Mouse (Mus musculus): ENCODE measurements around the gene Stambpl1. TPM values are rescaled to one million over a fixed set of nuclear protein-coding genes. Genes with fewer than 3 reads are reported as not detected.

Stambpl1 gene
- polyA plus RNA-seq, 1 experiment: 30.3 TPM

- TF ChIP-seq CTCF (IDR thresholded peaks at IDR 0.05; ENCODE audit: low read depth, low read length) (no peak), POLR2A (IDR thresholded peaks at IDR 0.05; ENCODE audit: borderline replicate concordance, low read depth, low read length) (no peak)
- Histone ChIP-seq H3K4me3 (ENCODE audit: insufficient read depth, low read length) (no peak overlapping the region), H3K27ac (ENCODE audit: insufficient read depth, low read depth, low read length) (no peak overlapping the region), H3K4me1 (ENCODE audit: control insufficient read depth, insufficient read depth, low read length) (peaks cover 38% of the 10 kb centered on the region)
Observed at GRCm38 (mm10) chr19:34210841-34211240, 18.8 kb downstream of the Stambpl1 start.

GRCm38 (mm10) chr19:34212489-34213250 lies 20.6 kb downstream of the Stambpl1 start:
- TF ChIP-seq CTCF (IDR thresholded peaks at IDR 0.05; ENCODE audit: low read depth, low read length): no peak
- Histone ChIP-seq H3K27ac (ENCODE audit: insufficient read depth, low read depth, low read length) (no peak overlapping the region), H3K4me1 (ENCODE audit: control insufficient read depth, insufficient read depth, low read length) (peaks cover 38% of the 10 kb centered on the region), H3K4me3 (ENCODE audit: insufficient read depth, low read length) (no peak overlapping the region)

GRCm38 (mm10) chr19:34213251-34213645 lies 21.2 kb downstream of the Stambpl1 start:
- Histone ChIP-seq H3K27ac (ENCODE audit: insufficient read depth, low read depth, low read length) (no peak overlapping the region), H3K4me1 (ENCODE audit: control insufficient read depth, insufficient read depth, low read length) (peaks cover 43% of the 10 kb centered on the region), H3K4me3 (ENCODE audit: insufficient read depth, low read length) (no peak overlapping the region)
- TF ChIP-seq CTCF (IDR thresholded peaks at IDR 0.05; ENCODE audit: low read depth, low read length) (no peak), POLR2A (IDR thresholded peaks at IDR 0.05; ENCODE audit: borderline replicate concordance, low read depth, low read length) (no peak)

GRCm38 (mm10) chr19:34214136-34214535 lies 22.1 kb downstream of the Stambpl1 start:
- H3K4me3 ChIP-seq (ENCODE audit: insufficient read depth, low read length): no peak overlapping the region
- TF ChIP-seq POLR2A (IDR thresholded peaks at IDR 0.05; ENCODE audit: borderline replicate concordance, low read depth, low read length) (no peak), CTCF (IDR thresholded peaks at IDR 0.05; ENCODE audit: low read depth, low read length) (no peak)
- H3K4me1 ChIP-seq (ENCODE audit: control insufficient read depth, insufficient read depth, low read length): peaks cover 48% of the 10 kb centered on the region
- H3K27ac ChIP-seq (ENCODE audit: insufficient read depth, low read depth, low read length): no peak overlapping the region

GRCm38 (mm10) chr19:34216956-34217355 lies 24.9 kb downstream of the Stambpl1 start:
- TF ChIP-seq CTCF (IDR thresholded peaks at IDR 0.05; ENCODE audit: low read depth, low read length) (no peak), POLR2A (IDR thresholded peaks at IDR 0.05; ENCODE audit: borderline replicate concordance, low read depth, low read length) (no peak)
- H3K4me1 ChIP-seq (ENCODE audit: control insufficient read depth, insufficient read depth, low read length): peaks cover 55% of the 10 kb centered on the region
- no peak overlapping the region for H3K4me3 ChIP-seq (ENCODE audit: insufficient read depth, low read length)
- H3K27ac ChIP-seq (ENCODE audit: insufficient read depth, low read depth, low read length): no peak overlapping the region

- no peak overlapping the region for H3K4me3 ChIP-seq (ENCODE audit: insufficient read depth, low read length)
- no peak overlapping the region for H3K27ac ChIP-seq (ENCODE audit: insufficient read depth, low read depth, low read length)
- TF ChIP-seq POLR2A (IDR thresholded peaks at IDR 0.05; ENCODE audit: borderline replicate concordance, low read depth, low read length): no peak
- no peak for TF ChIP-seq CTCF (IDR thresholded peaks at IDR 0.05; ENCODE audit: low read depth, low read length)
- H3K4me1 ChIP-seq (ENCODE audit: control insufficient read depth, insufficient read depth, low read length): peaks cover 48% of the 10 kb centered on the region
Observed at GRCm38 (mm10) chr19:34217761-34218160, 25.7 kb downstream of the Stambpl1 start.

GRCm38 (mm10) chr19:34219260-34219968 lies 27.4 kb downstream of the Stambpl1 start:
- TF ChIP-seq POLR2A (IDR thresholded peaks at IDR 0.05; ENCODE audit: borderline replicate concordance, low read depth, low read length) (no peak), CTCF (IDR thresholded peaks at IDR 0.05; ENCODE audit: low read depth, low read length) (no peak)
- Histone ChIP-seq H3K27ac (ENCODE audit: insufficient read depth, low read depth, low read length) (no peak overlapping the region), H3K4me3 (ENCODE audit: insufficient read depth, low read length) (no peak overlapping the region), H3K4me1 (ENCODE audit: control insufficient read depth, insufficient read depth, low read length) (peaks cover 35% of the 10 kb centered on the region)

- no peak for TF ChIP-seq CTCF (IDR thresholded peaks at IDR 0.05; ENCODE audit: low read depth, low read length)
- no peak for TF ChIP-seq POLR2A (IDR thresholded peaks at IDR 0.05; ENCODE audit: borderline replicate concordance, low read depth, low read length)
- Histone ChIP-seq H3K4me3 (ENCODE audit: insufficient read depth, low read length) (no peak overlapping the region), H3K4me1 (ENCODE audit: control insufficient read depth, insufficient read depth, low read length) (peaks cover 30% of the 10 kb centered on the region), H3K27ac (ENCODE audit: insufficient read depth, low read depth, low read length) (no peak overlapping the region)
Observed at GRCm38 (mm10) chr19:34220732-34221380, 28.8 kb downstream of the Stambpl1 start.

GRCm38 (mm10) chr19:34222805-34223204 lies 30.8 kb downstream of the Stambpl1 start:
- Histone ChIP-seq H3K4me1 (ENCODE audit: control insufficient read depth, insufficient read depth, low read length) (peaks cover 18% of the 10 kb centered on the region), H3K27ac (ENCODE audit: insufficient read depth, low read depth, low read length) (no peak overlapping the region), H3K4me3 (ENCODE audit: insufficient read depth, low read length) (no peak overlapping the region)
- TF ChIP-seq POLR2A (IDR thresholded peaks at IDR 0.05; ENCODE audit: borderline replicate concordance, low read depth, low read length) (no peak), CTCF (IDR thresholded peaks at IDR 0.05; ENCODE audit: low read depth, low read length) (no peak)

- TF ChIP-seq CTCF (IDR thresholded peaks at IDR 0.05; ENCODE audit: low read depth, low read length): no peak
- H3K27ac ChIP-seq (ENCODE audit: insufficient read depth, low read depth, low read length): no peak overlapping the region
- H3K4me1 ChIP-seq (ENCODE audit: control insufficient read depth, insufficient read depth, low read length): peaks cover 17% of the 10 kb centered on the region
- no peak overlapping the region for H3K4me3 ChIP-seq (ENCODE audit: insufficient read depth, low read length)
Observed at GRCm38 (mm10) chr19:34231596-34231995, 39.6 kb downstream of the Stambpl1 start.

Measured in bone marrow macrophage, adult 2 months (primary cell).